Comparison of ENCODE assay signal across 32 mouse cellular contexts in the genomic region with DNA sequence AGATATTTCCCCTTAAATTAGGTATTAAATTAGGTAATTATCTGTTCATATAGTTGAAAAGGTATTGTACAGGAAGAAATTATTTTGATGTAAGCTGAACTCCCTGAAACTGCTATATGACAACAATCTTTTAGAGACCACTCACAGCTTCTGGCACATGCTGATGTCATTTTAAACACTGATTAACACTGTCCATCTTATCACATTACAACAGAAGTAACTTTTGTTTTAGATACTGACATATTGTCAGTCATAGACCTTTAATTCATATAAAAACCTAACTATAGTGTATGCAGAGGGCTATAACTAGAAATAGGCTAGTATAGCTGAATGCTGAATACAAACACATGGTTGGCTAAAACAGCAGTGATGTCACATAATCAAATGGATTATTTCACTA.
"Had no signal": no experiment of that assay in that cellular context is flagged by ENCODE, and none has a peak within 500 bp of the region (broad histone marks: within the 10 kb centered on the region; RNA-seq: fewer than 3 reads in every experiment).

No protein-coding gene starts in this region.

- H3K9ac ChIP-seq: limb, embryonic 12.5 days; limb, embryonic 13.5 days; limb, embryonic 15.5 days; liver, embryonic 13.5 days; liver, embryonic 14.5 days; liver, embryonic 15.5 days; liver, postnatal 0 days; lung, embryonic 14.5 days; lung, embryonic 15.5 days; midbrain, embryonic 12.5 days; midbrain, embryonic 13.5 days; midbrain, embryonic 15.5 days; neural tube, embryonic 12.5 days had no signal

- H3K27ac ChIP-seq: left cerebral cortex, adult 2 months; limb, embryonic 10.5 days; limb, embryonic 12.5 days; limb, embryonic 13.5 days; limb, embryonic 15.5 days; liver, embryonic 13.5 days; liver, embryonic 14.5 days; liver, embryonic 15.5 days; lung, embryonic 15.5 days; macrophage; midbrain, embryonic 10.5 days; midbrain, embryonic 12.5 days; midbrain, embryonic 13.5 days; midbrain, embryonic 15.5 days; neural tube, embryonic 12.5 days had no signal

- ATAC-seq: liver, postnatal 0 days; lung, postnatal 0 days; midbrain, embryonic 13.5 days; midbrain, embryonic 15.5 days; midbrain, embryonic 16.5 days had no signal

- H3K4me1 ChIP-seq: limb, embryonic 10.5 days; limb, embryonic 12.5 days; limb, embryonic 13.5 days; limb, embryonic 15.5 days; liver, embryonic 13.5 days; liver, embryonic 15.5 days; lung, embryonic 15.5 days; megakaryocyte, embryonic 14.5 days; midbrain, embryonic 10.5 days; midbrain, embryonic 12.5 days; midbrain, embryonic 13.5 days; midbrain, embryonic 15.5 days; neural tube, embryonic 12.5 days had no signal

- H3K27me3 ChIP-seq: limb, embryonic 12.5 days; limb, embryonic 13.5 days; limb, embryonic 15.5 days; liver, embryonic 13.5 days; liver, embryonic 15.5 days; lung, embryonic 15.5 days; megakaryocyte, embryonic 14.5 days; midbrain, embryonic 12.5 days; midbrain, embryonic 13.5 days; midbrain, embryonic 15.5 days; neural tube, embryonic 12.5 days had no signal

- H3K4me3 ChIP-seq: left cerebral cortex, adult 2 months; limb, embryonic 10.5 days; limb, embryonic 12.5 days; limb, embryonic 13.5 days; limb, embryonic 15.5 days; liver, embryonic 13.5 days; liver, embryonic 15.5 days; lung, embryonic 15.5 days; megakaryocyte, embryonic 14.5 days; midbrain, embryonic 10.5 days; midbrain, embryonic 12.5 days; midbrain, embryonic 13.5 days; midbrain, embryonic 15.5 days; myocyte; neural tube, embryonic 12.5 days had no signal

- H3K9me3 ChIP-seq: limb, embryonic 10.5 days; limb, embryonic 12.5 days; limb, embryonic 13.5 days; limb, embryonic 15.5 days; liver, embryonic 13.5 days; liver, embryonic 15.5 days; lung, embryonic 15.5 days; megakaryocyte, embryonic 14.5 days; midbrain, embryonic 10.5 days; midbrain, embryonic 12.5 days; midbrain, embryonic 13.5 days; midbrain, embryonic 15.5 days; neural tube, embryonic 12.5 days had no signal

- H3K4me2 ChIP-seq: limb, embryonic 12.5 days; limb, embryonic 13.5 days; limb, embryonic 15.5 days; liver, embryonic 11.5 days; liver, embryonic 13.5 days; liver, embryonic 15.5 days; lung, embryonic 14.5 days; lung, embryonic 15.5 days; midbrain, embryonic 11.5 days; midbrain, embryonic 12.5 days; midbrain, embryonic 13.5 days; midbrain, embryonic 15.5 days; neural tube, embryonic 12.5 days had no signal

- H3K36me3 ChIP-seq: limb, embryonic 10.5 days; limb, embryonic 12.5 days; limb, embryonic 13.5 days; limb, embryonic 15.5 days; liver, embryonic 13.5 days; liver, embryonic 15.5 days; lung, embryonic 15.5 days; midbrain, embryonic 10.5 days; midbrain, embryonic 12.5 days; midbrain, embryonic 13.5 days; midbrain, embryonic 15.5 days; neural tube, embryonic 12.5 days had no signal

- DNase-seq: left cerebral cortex, postnatal 4 days; liver; liver, embryonic 13.5 days; liver, postnatal 0 days; lung, adult 18-20 months; lung, adult 2 months; lung, embryonic 14.5 days; lung, postnatal 10 days; lung, postnatal 14 days; lung, postnatal 36 days; lung, postnatal 4 days; midbrain, embryonic 14.5 days had no signal
